Comparison of ENCODE assay signal across 9 mouse cellular contexts in the genomic region with DNA sequence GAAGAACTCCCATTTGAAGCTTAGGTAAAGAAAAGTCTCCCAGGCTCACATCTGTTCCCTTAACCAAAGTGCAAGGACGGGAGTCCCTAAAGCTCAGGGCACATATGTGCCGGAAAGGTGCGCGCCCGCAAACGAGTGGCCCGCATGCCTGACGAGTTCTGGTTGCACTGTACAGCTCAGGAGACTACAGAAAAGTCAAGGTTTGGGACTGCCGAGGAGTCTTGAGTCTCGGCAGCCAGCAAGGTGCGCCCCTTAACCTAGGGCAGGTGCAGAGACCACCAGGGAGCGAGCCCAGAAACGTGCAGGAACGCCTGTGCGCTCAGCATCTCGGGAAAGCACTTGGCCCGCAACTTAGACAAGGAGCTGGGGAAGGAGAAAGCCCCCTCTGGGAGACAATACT. TPM values are rescaled to one million over a fixed set of nuclear protein-coding genes. Genes with fewer than 3 reads are reported as not detected.
A peak's percentile ranks its signal among the peaks of the same experiment; 100 is the strongest.
DNase-seq lines count a peak whose midpoint lies in the region; ATAC-seq lines count a peak whose summit lies in the region.
"Had no signal": no experiment of that assay in that cellular context is flagged by ENCODE, and none has a peak within 500 bp of the region (broad histone marks: within the 10 kb centered on the region; RNA-seq: fewer than 3 reads in every experiment).

No protein-coding gene starts in this region.

- no peak overlapping the region for H3K27ac ChIP-seq in liver, embryonic 11.5 days (ENCODE audit: low read depth, low read length)
- no peak overlapping the region for H3K27ac ChIP-seq in embryonic facial prominence, embryonic 13.5 days
- no peak overlapping the region for H3K27ac ChIP-seq in liver, embryonic 16.5 days (ENCODE audit: low read length)

- no peaks in the 10 kb centered on the region for H3K36me3 ChIP-seq in liver, embryonic 11.5 days (ENCODE audit: control insufficient read depth, insufficient read depth, low read length)
- no peaks in the 10 kb centered on the region for H3K36me3 ChIP-seq in embryonic facial prominence, embryonic 13.5 days
- no peaks in the 10 kb centered on the region for H3K36me3 ChIP-seq in liver, embryonic 16.5 days (ENCODE audit: control insufficient read depth, insufficient read depth)

- H3K9me3 ChIP-seq in liver, embryonic 11.5 days (ENCODE audit: control insufficient read depth, low read length), result peaks cover 4% of the 10 kb centered on the region; the same call in 1 of the 2 replicates
- no peaks in the 10 kb centered on the region for H3K9me3 ChIP-seq in embryonic facial prominence, embryonic 13.5 days
- H3K9me3 ChIP-seq in liver, embryonic 16.5 days (replicated peaks; ENCODE audit: control insufficient read depth, low read length), result no peaks in the 10 kb centered on the region

- WGBS in liver, embryonic 11.5 days, result 9% methylated on average over 17 of the region's 17 CpGs
- 6% methylated on average over 17 of the region's 17 CpGs for WGBS in embryonic facial prominence, embryonic 13.5 days
- WGBS in liver, embryonic 16.5 days (ENCODE audit: insufficient replicate concordance), result 6% methylated on average over 17 of the region's 17 CpGs

- H3K4me2 ChIP-seq in liver, embryonic 11.5 days, result peak overlapping the region; percentile 58
- H3K4me2 ChIP-seq in embryonic facial prominence, embryonic 13.5 days, result peak overlapping the region; percentile 67
- H3K4me2 ChIP-seq in liver, embryonic 16.5 days (ENCODE audit: low read depth, low read length), result 0 out of 2 replicates have a peak overlapping the region, but pooled peaks have one; percentile 47

- H3K4me3 ChIP-seq in liver, embryonic 11.5 days (ENCODE audit: low read depth, low read length), result no peak overlapping the region
- peak overlapping the region; percentile 39; the same call in 1 of the 2 replicates for H3K4me3 ChIP-seq in embryonic facial prominence, embryonic 13.5 days
- no peak overlapping the region for H3K4me3 ChIP-seq in liver, embryonic 16.5 days (ENCODE audit: low read depth, low read length)
- H3K4me3 ChIP-seq: erythroblast, embryonic 14.5 days had no signal

- no peak for ATAC-seq in liver, embryonic 11.5 days (replicated peaks; ENCODE audit: low FRiP score)
- no peak for ATAC-seq in embryonic facial prominence, embryonic 13.5 days (ENCODE audit: insufficient number of reproducible peaks, insufficient read depth, low FRiP score, low TSS enrichment, low read depth)
- no peak for ATAC-seq in liver, embryonic 16.5 days (ENCODE audit: low read depth)

- H3K4me1 ChIP-seq in liver, embryonic 11.5 days (replicated peaks; ENCODE audit: control insufficient read depth, insufficient read depth, low read length), result peaks cover 15% of the 10 kb centered on the region
- peaks cover 58% of the 10 kb centered on the region for H3K4me1 ChIP-seq in embryonic facial prominence, embryonic 13.5 days
- peaks cover 14% of the 10 kb centered on the region; the same call in 1 of the 2 replicates for H3K4me1 ChIP-seq in liver, embryonic 16.5 days (ENCODE audit: control insufficient read depth, low read depth, low read length)

- peaks cover 73% of the 10 kb centered on the region for H3K27me3 ChIP-seq in liver, embryonic 11.5 days (replicated peaks; ENCODE audit: control insufficient read depth, insufficient read depth, low read length)
- peaks cover 70% of the 10 kb centered on the region for H3K27me3 ChIP-seq in embryonic facial prominence, embryonic 13.5 days
- peaks cover 69% of the 10 kb centered on the region for H3K27me3 ChIP-seq in liver, embryonic 16.5 days (ENCODE audit: control insufficient read depth, insufficient read depth, low read depth, low read length)

- H3K9ac ChIP-seq in liver, embryonic 11.5 days (ENCODE audit: low read depth, low read length), result no peak overlapping the region
- no peak overlapping the region for H3K9ac ChIP-seq in embryonic facial prominence, embryonic 13.5 days
- no peak overlapping the region for H3K9ac ChIP-seq in liver, embryonic 16.5 days (ENCODE audit: low read depth, low read length)

- DNase-seq in embryo, embryonic 9.5 days (ENCODE audit: extremely low spot score), result peak; percentile 37
- DNase-seq in embryo, embryonic 10 days (ENCODE audit: low spot score), result no peak
- DNase-seq in liver, embryonic 11.5 days (ENCODE audit: low spot score), result peak; percentile 43
- no peak for DNase-seq in liver
- no peak for DNase-seq in layer of hippocampus, adult 18-20 months (ENCODE audit: low spot score in 2 of 2)
- DNase-seq in adrenal gland, postnatal 4 days (ENCODE audit: low spot score in 2 of 2), result no peak

RNA-seq across cellular contexts. Expression of a gene that starts 7.2 kb away (rescaled TPM):
- polyA plus RNA-seq in liver, embryonic 11.5 days (2014; fragmentation: Nextera tagmentation; extraction: Ambion mirVana), result not detected in 2 replicates
- not detected in 2 replicates for polyA plus RNA-seq in embryonic facial prominence, embryonic 13.5 days (2015; fragmentation: Nextera tagmentation; extraction: Ambion mirVana)
- polyA plus RNA-seq in liver, embryonic 16.5 days (2015; fragmentation: Nextera tagmentation; extraction: Ambion mirVana), result not detected in 2 replicates
- total RNA-seq in layer of hippocampus, adult 18-20 months (2021), result not detected
- not detected for total RNA-seq in adrenal gland, postnatal 4 days (2021)

RNA-seq across cellular contexts. Expression of a gene that starts 49.7 kb away (rescaled TPM):
- 0.05 TPM in 1 of 2 replicates, not detected in the other for polyA plus RNA-seq in liver, embryonic 11.5 days (2014; fragmentation: Nextera tagmentation; extraction: Ambion mirVana)
- polyA plus RNA-seq in embryonic facial prominence, embryonic 13.5 days (2015; fragmentation: Nextera tagmentation; extraction: Ambion mirVana), result not detected in 2 replicates
- polyA plus RNA-seq in liver, embryonic 16.5 days (2015; fragmentation: Nextera tagmentation; extraction: Ambion mirVana), result 0.99 and 1.5 TPM in 2 replicates
- total RNA-seq in layer of hippocampus, adult 18-20 months (2021), result not detected
- total RNA-seq in adrenal gland, postnatal 4 days (2021), result under 1 TPM in 1 of 2 experiments, not detected in 1; 0.28 TPM
- polyA plus RNA-seq: erythroblast, embryonic 14.5 days had no signal

RNA-seq across cellular contexts. Expression of a gene that starts 58.2 kb away (rescaled TPM):
- polyA plus RNA-seq in liver, embryonic 11.5 days (2014; fragmentation: Nextera tagmentation; extraction: Ambion mirVana), result not detected in 2 replicates
- polyA plus RNA-seq in embryonic facial prominence, embryonic 13.5 days (2015; fragmentation: Nextera tagmentation; extraction: Ambion mirVana), result not detected in 2 replicates
- polyA plus RNA-seq in liver, embryonic 16.5 days (2015; fragmentation: Nextera tagmentation; extraction: Ambion mirVana), result not detected in 2 replicates
- total RNA-seq in layer of hippocampus, adult 18-20 months (2021), result not detected
- under 1 TPM in 1 of 2 experiments, not detected in 1; 0.56 TPM for total RNA-seq in adrenal gland, postnatal 4 days (2021)
- polyA plus RNA-seq: erythroblast, embryonic 14.5 days had no signal

Comparison
In these comparisons a context has a peak if more than half of its experiments do, and no peak if none do; other contexts are left out.
1. DNase-seq: peak in embryo, embryonic 9.5 days (single experiment) and liver, embryonic 11.5 days (single experiment); none in embryo, embryonic 10 days (single experiment), liver (single experiment), layer of hippocampus, adult 18-20 months (0 of 2) and adrenal gland, postnatal 4 days (0 of 2).
2. Peak in every context shown above with its lines, with median percentiles within 50 percentile points of each other: H3K4me2 ChIP-seq.